Mouse (Mus musculus) ES-E14 (cell line): ENCODE results near the gene Als2cl.

Source experiments
- CHD2 ChIP-seq: IDR thresholded peaks from 2 replicates; pipeline ENCODE4 v1.6.1; 2014; ENCODE audit warnings: mild to moderate bottlenecking, low read depth, low read length, inconsistent platforms
- ZC3H11A ChIP-seq: IDR thresholded peaks from 2 replicates; pipeline ENCODE4 v1.6.1; 2012; ENCODE audit warnings: low read depth, mild to moderate bottlenecking, inconsistent platforms, low read length, borderline replicate concordance
- ZNF384 ChIP-seq: IDR thresholded peaks from 2 replicates; pipeline ENCODE4 v1.6.1; 2012; ENCODE audit warnings: low read depth, low read length, inconsistent platforms

DNA sequence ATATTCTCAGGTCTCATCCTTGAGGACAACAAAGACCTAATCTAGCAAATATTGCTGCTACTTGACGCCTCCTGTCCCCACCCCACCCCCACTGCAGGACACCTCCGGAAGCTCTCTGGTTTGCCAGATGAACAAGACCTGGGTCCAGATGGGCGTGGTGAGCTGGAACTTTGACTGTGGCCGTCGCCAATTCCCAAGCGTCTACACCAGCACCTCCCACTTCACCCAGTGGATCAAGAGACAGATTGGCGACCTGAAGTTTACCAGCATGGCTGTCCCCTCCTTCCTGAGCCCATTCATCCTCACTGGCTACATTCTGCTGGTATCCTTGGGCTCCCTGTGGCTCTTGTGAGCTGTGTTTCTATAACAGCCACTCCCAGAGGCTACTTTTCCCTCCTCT, 23.8 kb upstream of the Als2cl start:
- no peak for TF ChIP-seq ZNF384
- TF ChIP-seq ZC3H11A = no peak
- no peak for TF ChIP-seq CHD2
